Mouse (Mus musculus): ENCODE data around the gene Spert.

DNA sequence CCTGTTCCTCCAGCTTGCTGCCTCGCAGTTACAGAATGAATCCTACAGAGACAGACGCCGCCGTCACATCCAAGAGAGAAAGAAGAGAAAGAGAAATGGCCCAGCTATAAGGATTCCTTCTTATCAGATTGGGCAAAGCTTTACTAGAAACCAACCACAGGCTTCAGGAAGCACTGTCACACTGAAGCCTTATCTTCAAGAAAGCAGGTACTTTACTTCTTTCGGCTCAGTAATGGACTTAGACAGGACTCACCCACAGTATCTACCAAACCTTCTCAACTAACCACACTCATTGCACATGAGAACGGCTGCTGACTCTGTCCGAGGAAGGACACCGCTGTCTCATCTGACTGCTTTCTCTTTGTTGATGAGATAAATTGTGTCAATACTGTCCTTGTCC is 36.0 kb upstream of the Spert start:
- TF ChIP-seq CTCF (IDR thresholded peaks at IDR 0.05; ENCODE audit: insufficient read depth, low read length): no peak
- TF ChIP-seq POLR2A (IDR thresholded peaks at IDR 0.05; ENCODE audit: borderline replicate concordance, extremely low read depth, low read depth, low read length): no peak

Data from lung, adult 2 months (tissue).